Mouse (Mus musculus) erythroblast, embryonic 14.5 days (primary cell): ENCODE measurements at regions not wholly inside any gene's neighbourhood (a gene's known extent, or its start where the extent isn't known, plus 50 kb on each side); places are given as distances from the start of the nearest gene placed in this dataset.

Experiments
- GATA1 ChIP-seq: IDR thresholded peaks from 2 replicates; pipeline ENCODE4 v1.6.1; 2012; ENCODE audit warnings: low read length, inconsistent platforms, mixed read lengths
- TAL1 ChIP-seq: IDR thresholded peaks from 3 replicates; pipeline ENCODE4 v1.6.1; 2012; ENCODE audit warnings: low read length, inconsistent platforms, mixed read lengths

DNA sequence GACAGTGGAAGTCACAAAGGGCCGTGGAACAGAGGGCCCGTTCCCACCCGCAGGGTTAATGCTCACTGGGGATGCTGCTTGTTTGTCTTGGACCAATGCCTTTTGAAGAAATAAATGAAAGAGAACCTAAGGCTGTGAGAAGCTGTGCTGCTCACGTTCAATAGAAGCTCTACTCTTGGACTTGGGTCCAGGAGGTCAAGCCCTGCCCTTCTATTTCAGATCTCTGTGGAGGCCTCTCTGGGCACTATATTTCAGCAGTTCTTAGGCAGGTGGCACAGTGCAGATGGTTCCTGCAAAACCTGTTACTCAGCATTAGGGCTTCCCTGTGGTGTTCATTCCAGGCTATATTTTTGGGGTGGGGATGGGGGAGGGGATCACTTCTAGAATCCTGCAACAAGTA lies 1192.0 kb upstream of the A1bg start:
- TF ChIP-seq TAL1 (no peak), GATA1 (no peak)
